ENCODE assay signal across 8 mouse cellular contexts in the genomic region with DNA sequence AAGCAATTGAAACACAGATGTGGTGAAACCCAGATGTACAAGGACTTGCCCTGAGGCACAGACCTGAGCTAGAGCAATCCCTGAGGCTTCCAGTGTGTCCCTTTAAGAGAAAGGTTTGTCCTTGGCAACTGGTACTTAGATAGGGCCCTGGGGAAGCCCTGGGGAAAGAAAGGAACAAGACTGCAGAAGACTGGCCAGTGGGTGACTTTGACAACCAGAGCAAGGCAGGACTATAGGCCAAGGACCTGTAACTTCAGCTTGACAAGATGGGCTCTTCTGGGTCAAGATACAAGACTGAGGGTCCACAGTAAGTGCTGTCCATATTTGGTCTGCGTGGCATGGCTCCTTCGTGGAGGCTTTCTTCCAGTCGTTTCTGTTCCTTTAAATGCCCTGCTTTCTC. TPM values are rescaled to one million over a fixed set of nuclear protein-coding genes. Genes with fewer than 3 reads are reported as not detected.
DNase-seq lines count a peak whose midpoint lies in the region; ATAC-seq and TF ChIP-seq lines count a peak whose summit lies in the region.

A gene (plus strand): TSS at position 190 of the 400 bp plus-strand sequence.

- DNase-seq in kidney, postnatal 0 days (ENCODE audit: low spot score), result no peak
- DNase-seq in kidney, adult 9 months, result no peak
- peak; percentile 60 for DNase-seq in adrenal gland, postnatal 14 days
- DNase-seq in gastrocnemius, postnatal 10 days, result no peak
- DNase-seq in yolk sac, embryonic 10.5 days (ENCODE audit: low spot score), result no peak
- DNase-seq in urinary bladder, adult 18-20 months (ENCODE audit: low spot score in 2 of 2), result no peak

- no peaks in the 10 kb centered on the region for H3K4me1 ChIP-seq in kidney, postnatal 0 days (replicated peaks; ENCODE audit: insufficient read depth, low read length)

- no peaks in the 10 kb centered on the region for H3K36me3 ChIP-seq in kidney, postnatal 0 days (ENCODE audit: insufficient read depth, low read length)

- WGBS in kidney, postnatal 0 days, result 82% methylated on average over 3 of the region's 3 CpGs

- TF ChIP-seq CTCF in kidney, postnatal 0 days (IDR thresholded peaks at IDR 0.05; ENCODE audit: low read depth), result no peak

- H3K9me3 ChIP-seq in kidney, postnatal 0 days (replicated peaks; ENCODE audit: low read length), result no peaks in the 10 kb centered on the region

- H3K27ac ChIP-seq in kidney, postnatal 0 days, result no peak within 1 kb of the TSS

- no peak within 1 kb of the TSS for H3K4me2 ChIP-seq in kidney, postnatal 0 days (ENCODE audit: low read length)

- ATAC-seq in kidney, postnatal 0 days (replicated peaks; ENCODE audit: low FRiP score, low read depth), result no peak
- ATAC-seq in inflammation-experienced regulatory T-cells, adult 6 months, result no peak
- no peak for ATAC-seq in megakaryocyte progenitor cell, adult 5-6 weeks (replicated peaks; ENCODE audit: poor library complexity)

- no peak within 1 kb of the TSS for H3K9ac ChIP-seq in kidney, postnatal 0 days (ENCODE audit: low read depth, low read length)

- H3K4me3 ChIP-seq in kidney, postnatal 0 days (replicated peaks; ENCODE audit: low read depth, low read length), result no peak within 1 kb of the TSS

- H3K27me3 ChIP-seq in kidney, postnatal 0 days (ENCODE audit: insufficient read depth, low read length), result no peaks in the 10 kb centered on the region

RNA-seq across cellular contexts. Expression of the gene that starts here (rescaled TPM):
- 45.2 and 53.6 TPM in 2 replicates for polyA plus RNA-seq in kidney, postnatal 0 days (2015; fragmentation: Nextera tagmentation; extraction: Ambion mirVana)
- total RNA-seq in adrenal gland, postnatal 14 days (2021), result 120 and 140 TPM in 2 replicates
- 10 to 100 TPM; 25.5 to 26.0 TPM for total RNA-seq in gastrocnemius, postnatal 10 days (2021)
- polyA plus RNA-seq in inflammation-experienced regulatory T-cells, adult 6 months (2017; shearing (Covaris generic)), result 10 to 100 TPM; 54.3 to 56.7 (median 54.4) TPM
- 75.3 and 108 TPM in 2 replicates for total RNA-seq in megakaryocyte progenitor cell, adult 5-6 weeks (2015)
- total RNA-seq in megakaryocyte progenitor cell, adult 5-6 weeks (2017), result 135 and 249 TPM in 2 replicates
